Mouse (Mus musculus) retina, adult 2 months (tissue): ENCODE measurements around the gene Dmrt3.

Source experiments
- DNase-seq: peaks from one replicate; pipeline ENCODE4 v3.0.0-alpha.2; 2012; ENCODE audit warnings: low read depth, low spot score

Dmrt3 gene

GRCm38 (mm10) chr19:25622291-25623251 is 12.5 kb downstream of the Dmrt3 start:
- DNase-seq = peak; percentile 22

- DNase-seq = peak; percentile 26
Observed at GRCm38 (mm10) chr19:25628490-25628889, 18.4 kb downstream of the Dmrt3 start.

GRCm38 (mm10) chr19:25635119-25635518 is 25.0 kb downstream of the Dmrt3 start:
- DNase-seq = no peak

- peak; percentile 13 for DNase-seq
Observed at GRCm38 (mm10) chr19:25635622-25636244, 25.6 kb downstream of the Dmrt3 start.

GRCm38 (mm10) chr19:25638766-25639361 is 28.8 kb downstream of the Dmrt3 start:
- no peak for DNase-seq

GRCm38 (mm10) chr19:25641786-25642185 is 31.7 kb downstream of the Dmrt3 start:
- no peak for DNase-seq

GRCm38 (mm10) chr19:25647136-25647535 is 37.0 kb downstream of the Dmrt3 start:
- DNase-seq = no peak

GRCm38 (mm10) chr19:25648701-25649100 is 38.6 kb downstream of the Dmrt3 start:
- no peak for DNase-seq

- no peak for DNase-seq
Observed at GRCm38 (mm10) chr19:25650474-25650873, 40.4 kb downstream of the Dmrt3 start.

- no peak for DNase-seq
Observed at GRCm38 (mm10) chr19:25652560-25652959, 42.5 kb downstream of the Dmrt3 start.

GRCm38 (mm10) chr19:25654034-25654749 is 44.1 kb downstream of the Dmrt3 start:
- no peak for DNase-seq

- DNase-seq = no peak
Observed at GRCm38 (mm10) chr19:25665486-25666339, 55.6 kb downstream of the Dmrt3 start.

- DNase-seq = no peak
Observed at GRCm38 (mm10) chr19:25667836-25668235, 57.7 kb downstream of the Dmrt3 start.

GRCm38 (mm10) chr19:25669593-25670248 is 59.6 kb downstream of the Dmrt3 start:
- DNase-seq = no peak

- DNase-seq = no peak
Observed at GRCm38 (mm10) chr19:25670571-25671285, 60.6 kb downstream of the Dmrt3 start.

- no peak for DNase-seq
Observed at GRCm38 (mm10) chr19:25671681-25672080, 61.6 kb downstream of the Dmrt3 start.

GRCm38 (mm10) chr19:25672101-25672950 is 62.2 kb downstream of the Dmrt3 start, which contains the start of gene Dmrt2:
TSS of gene Dmrt2 (plus strand) at chr19:25672411.
- no peak for DNase-seq
